Mouse (Mus musculus): Measurements from ENCODE around the gene Slc1a7.

The Slc1a7 gene

GRCm38 (mm10) chr4:107971162-107971561 is 3.0 kb downstream of the Slc1a7 start:
- DNase-seq (ENCODE audit: low spot score), result no peak

GRCm38 (mm10) chr4:107974527-107974926 is 6.4 kb downstream of the Slc1a7 start:
- no peak for DNase-seq (ENCODE audit: low spot score)

GRCm38 (mm10) chr4:107975004-107975403 is 6.9 kb downstream of the Slc1a7 start:
- DNase-seq (ENCODE audit: low spot score), result no peak

- DNase-seq (ENCODE audit: low spot score), result no peak
Measured at GRCm38 (mm10) chr4:107977593-107977992, 9.5 kb downstream of the Slc1a7 start.

- no peak for DNase-seq (ENCODE audit: low spot score)
Measured at GRCm38 (mm10) chr4:107979530-107979929, 11.4 kb downstream of the Slc1a7 start.

GRCm38 (mm10) chr4:107980002-107980600 is 12.0 kb downstream of the Slc1a7 start:
- no peak for DNase-seq (ENCODE audit: low spot score)

- no peak for DNase-seq (ENCODE audit: low spot score)
Measured at GRCm38 (mm10) chr4:107983717-107984116, 15.6 kb downstream of the Slc1a7 start.

- DNase-seq (ENCODE audit: low spot score), result no peak
Measured at GRCm38 (mm10) chr4:107984282-107984981, 16.3 kb downstream of the Slc1a7 start.

GRCm38 (mm10) chr4:107985812-107986211 is 17.7 kb downstream of the Slc1a7 start:
- DNase-seq (ENCODE audit: low spot score), result no peak

- DNase-seq (ENCODE audit: low spot score), result no peak
Measured at GRCm38 (mm10) chr4:107986386-107987168, 18.4 kb downstream of the Slc1a7 start.

GRCm38 (mm10) chr4:107988931-107989330 is 20.8 kb downstream of the Slc1a7 start:
- no peak for DNase-seq (ENCODE audit: low spot score)

GRCm38 (mm10) chr4:107990818-107991217 is 22.7 kb downstream of the Slc1a7 start:
- DNase-seq (ENCODE audit: low spot score), result peak; percentile 24

- DNase-seq (ENCODE audit: low spot score), result peak; percentile 34
Measured at GRCm38 (mm10) chr4:107991879-107992278, 23.7 kb downstream of the Slc1a7 start.

- no peak for DNase-seq (ENCODE audit: low spot score)
Measured at GRCm38 (mm10) chr4:107995011-107995410, 26.9 kb downstream of the Slc1a7 start.

- no peak for DNase-seq (ENCODE audit: low spot score)
Measured at GRCm38 (mm10) chr4:107995727-107996126, 27.6 kb downstream of the Slc1a7 start.

- DNase-seq (ENCODE audit: low spot score), result no peak
Measured at GRCm38 (mm10) chr4:107996418-107996986, 28.4 kb downstream of the Slc1a7 start.

- DNase-seq (ENCODE audit: low spot score), result no peak
Measured at GRCm38 (mm10) chr4:107998641-107999332, 30.7 kb downstream of the Slc1a7 start.

- no peak for DNase-seq (ENCODE audit: low spot score)
Measured at GRCm38 (mm10) chr4:107999380-107999779, 31.2 kb downstream of the Slc1a7 start.

- DNase-seq (ENCODE audit: low spot score), result no peak
Measured at GRCm38 (mm10) chr4:108005328-108005727, 37.2 kb downstream of the Slc1a7 start.

- no peak for DNase-seq (ENCODE audit: low spot score)
Measured at GRCm38 (mm10) chr4:108007532-108008103, 39.5 kb downstream of the Slc1a7 start.

- no peak for DNase-seq (ENCODE audit: low spot score)
Measured at GRCm38 (mm10) chr4:108008541-108008940, 40.4 kb downstream of the Slc1a7 start.

- DNase-seq (ENCODE audit: low spot score), result no peak
Measured at GRCm38 (mm10) chr4:108014466-108014865, 46.3 kb downstream of the Slc1a7 start.

Data from retina, embryonic 14.5 days (tissue).